In the genomic region with DNA sequence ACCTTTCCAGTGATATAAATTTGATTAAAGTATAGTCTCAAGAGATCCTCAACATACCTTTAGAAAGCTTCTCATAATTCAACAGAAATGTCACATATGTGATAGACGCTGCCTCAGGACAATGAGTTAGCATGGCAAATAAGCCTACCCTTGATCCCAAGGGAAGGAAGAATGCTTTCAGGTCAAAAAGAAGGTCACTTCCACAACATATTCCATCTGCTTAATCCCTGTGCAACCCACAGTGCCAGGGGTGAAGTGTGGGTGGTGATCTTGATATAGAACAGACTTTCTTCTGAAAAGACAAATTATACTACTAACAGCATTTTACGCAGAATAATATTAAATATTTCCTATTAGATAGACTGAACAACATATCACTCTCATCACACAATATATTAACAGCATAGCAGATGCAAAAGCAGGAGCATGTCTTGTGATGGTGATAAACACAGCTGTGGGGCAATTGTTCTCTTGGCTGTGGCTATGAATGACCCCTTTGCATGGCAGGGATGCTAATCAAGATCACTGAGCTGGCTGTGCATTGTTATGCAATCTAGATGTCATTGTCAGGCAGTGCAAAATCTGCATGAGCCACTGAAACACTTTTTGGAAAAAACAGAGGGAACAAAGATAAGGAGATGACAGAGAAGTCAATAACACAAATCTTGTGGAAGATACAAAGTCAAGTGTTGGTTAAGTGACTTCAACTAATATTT, we compare ENCODE assay signal across 21 mouse cellular contexts.
A peak's percentile ranks its signal among the peaks of the same experiment; 100 is the strongest.
DNase-seq lines count a peak whose midpoint lies in the region; ATAC-seq lines count a peak whose summit lies in the region.
"Had no signal": no experiment of that assay in that cellular context is flagged by ENCODE, and none has a peak within 500 bp of the region (broad histone marks: within the 10 kb centered on the region; RNA-seq: fewer than 3 reads in every experiment).

No protein-coding gene starts in this region.

- no peak overlapping the region for H3K4me3 ChIP-seq in forebrain, embryonic 13.5 days
- H3K4me3 ChIP-seq in forebrain, embryonic 12.5 days (replicated peaks) = no peak overlapping the region
- H3K4me3 ChIP-seq in midbrain, embryonic 12.5 days = no peak overlapping the region
- H3K4me3 ChIP-seq in midbrain, embryonic 13.5 days (replicated peaks) = no peak overlapping the region
- no peak overlapping the region for H3K4me3 ChIP-seq in forebrain, embryonic 14.5 days (ENCODE audit: low read depth, low read length)
- H3K4me3 ChIP-seq: limb, embryonic 10.5 days; neural tube, embryonic 15.5 days had no signal

- no peak overlapping the region for H3K27ac ChIP-seq in forebrain, embryonic 13.5 days
- H3K27ac ChIP-seq in forebrain, embryonic 12.5 days = no peak overlapping the region
- H3K27ac ChIP-seq in midbrain, embryonic 12.5 days (replicated peaks) = peak overlapping the region; percentile 30
- no peak overlapping the region for H3K27ac ChIP-seq in midbrain, embryonic 13.5 days
- no peak overlapping the region for H3K27ac ChIP-seq in forebrain, embryonic 14.5 days (ENCODE audit: low read depth, low read length)
- H3K27ac ChIP-seq: limb, embryonic 10.5 days; neural tube, embryonic 15.5 days had no signal

- no peak for DNase-seq in forebrain, embryonic 14.5 days (ENCODE audit: low spot score)
- DNase-seq in kidney, adult 8-10 months = no peak
- no peak for DNase-seq in heart, postnatal 36 days
- DNase-seq in cerebellum, postnatal 25 days = no peak
- DNase-seq: adrenal gland, postnatal 25 days; cerebellum, adult 8-10 months; gastrocnemius, postnatal 25 days; heart, postnatal 14 days; layer of hippocampus, postnatal 36 days; lung, embryonic 14.5 days; thymus, postnatal 36 days had no signal

- no peak overlapping the region for H3K4me2 ChIP-seq in forebrain, embryonic 13.5 days
- no peak overlapping the region for H3K4me2 ChIP-seq in forebrain, embryonic 12.5 days
- H3K4me2 ChIP-seq in midbrain, embryonic 12.5 days (replicated peaks) = no peak overlapping the region
- H3K4me2 ChIP-seq in midbrain, embryonic 13.5 days (replicated peaks) = no peak overlapping the region
- H3K4me2 ChIP-seq in forebrain, embryonic 14.5 days (ENCODE audit: low read length) = no peak overlapping the region
- H3K4me2 ChIP-seq: heart, embryonic 11.5 days; liver, embryonic 11.5 days; lung, embryonic 14.5 days; neural tube, embryonic 15.5 days had no signal

- H3K9ac ChIP-seq in forebrain, embryonic 13.5 days = no peak overlapping the region
- H3K9ac ChIP-seq in forebrain, embryonic 12.5 days = no peak overlapping the region
- H3K9ac ChIP-seq in midbrain, embryonic 12.5 days (replicated peaks) = no peak overlapping the region
- H3K9ac ChIP-seq in midbrain, embryonic 13.5 days (replicated peaks) = no peak overlapping the region
- no peak overlapping the region for H3K9ac ChIP-seq in forebrain, embryonic 14.5 days (ENCODE audit: low read length)
- H3K9ac ChIP-seq: lung, embryonic 14.5 days; neural tube, embryonic 15.5 days had no signal

- H3K36me3 ChIP-seq in forebrain, embryonic 13.5 days (ENCODE audit: poor library complexity, severe bottlenecking) = no peaks in the 10 kb centered on the region
- no peaks in the 10 kb centered on the region for H3K36me3 ChIP-seq in forebrain, embryonic 12.5 days (replicated peaks)
- no peaks in the 10 kb centered on the region for H3K36me3 ChIP-seq in midbrain, embryonic 12.5 days
- H3K36me3 ChIP-seq in midbrain, embryonic 13.5 days = no peaks in the 10 kb centered on the region
- H3K36me3 ChIP-seq in forebrain, embryonic 14.5 days (ENCODE audit: control insufficient read depth, insufficient read depth, low read length) = no peaks in the 10 kb centered on the region
- H3K36me3 ChIP-seq: limb, embryonic 10.5 days; neural tube, embryonic 15.5 days had no signal

- H3K9me3 ChIP-seq in forebrain, embryonic 13.5 days (replicated peaks) = no peaks in the 10 kb centered on the region
- H3K9me3 ChIP-seq in forebrain, embryonic 12.5 days = no peaks in the 10 kb centered on the region
- no peaks in the 10 kb centered on the region for H3K9me3 ChIP-seq in midbrain, embryonic 12.5 days
- H3K9me3 ChIP-seq in midbrain, embryonic 13.5 days = no peaks in the 10 kb centered on the region
- H3K9me3 ChIP-seq in forebrain, embryonic 14.5 days (replicated peaks; ENCODE audit: control insufficient read depth, low read length) = no peaks in the 10 kb centered on the region
- H3K9me3 ChIP-seq: limb, embryonic 10.5 days; neural tube, embryonic 15.5 days had no signal

- peak; percentile 81 for ATAC-seq in forebrain, embryonic 13.5 days
- ATAC-seq in forebrain, embryonic 12.5 days (ENCODE audit: low FRiP score) = no peak
- peak; percentile 86 for ATAC-seq in midbrain, embryonic 12.5 days (ENCODE audit: low FRiP score, low read depth)
- no peak for ATAC-seq in midbrain, embryonic 13.5 days
- ATAC-seq in forebrain, embryonic 14.5 days = peak; percentile 67; the same call in 1 of the 2 replicates
- ATAC-seq: inflammation-experienced regulatory T-cells, adult 6 months had no signal

- 62% methylated on average over 2 of the region's 2 CpGs for WGBS in forebrain, embryonic 13.5 days
- 67% methylated on average over 2 of the region's 2 CpGs for WGBS in forebrain, embryonic 12.5 days
- WGBS in midbrain, embryonic 12.5 days = 48% methylated on average over 2 of the region's 2 CpGs
- 43% methylated on average over 2 of the region's 2 CpGs for WGBS in midbrain, embryonic 13.5 days
- WGBS in forebrain, embryonic 14.5 days = 79% methylated on average over 2 of the region's 2 CpGs

- H3K4me1 ChIP-seq in forebrain, embryonic 13.5 days = 0 out of 2 replicates have a peak, but pooled peaks cover 3% of the 10 kb centered on the region
- peaks cover 5% of the 10 kb centered on the region; the same call in 1 of the 2 replicates for H3K4me1 ChIP-seq in forebrain, embryonic 12.5 days
- peaks cover 2% of the 10 kb centered on the region; the same call in 1 of the 2 replicates for H3K4me1 ChIP-seq in midbrain, embryonic 12.5 days
- peaks cover 6% of the 10 kb centered on the region for H3K4me1 ChIP-seq in midbrain, embryonic 13.5 days (replicated peaks)
- no peaks in the 10 kb centered on the region for H3K4me1 ChIP-seq in forebrain, embryonic 14.5 days (ENCODE audit: control insufficient read depth, insufficient read depth, low read length)
- H3K4me1 ChIP-seq: limb, embryonic 10.5 days; neural tube, embryonic 15.5 days had no signal

- H3K27me3 ChIP-seq in forebrain, embryonic 13.5 days = no peaks in the 10 kb centered on the region
- no peaks in the 10 kb centered on the region for H3K27me3 ChIP-seq in forebrain, embryonic 12.5 days
- H3K27me3 ChIP-seq in midbrain, embryonic 12.5 days = no peaks in the 10 kb centered on the region
- H3K27me3 ChIP-seq in midbrain, embryonic 13.5 days = no peaks in the 10 kb centered on the region
- no peaks in the 10 kb centered on the region for H3K27me3 ChIP-seq in forebrain, embryonic 14.5 days (replicated peaks; ENCODE audit: control insufficient read depth, insufficient read depth, low read length)
- H3K27me3 ChIP-seq: CH12.LX; neural tube, embryonic 15.5 days had no signal

- intact Hi-C loops in heart, postnatal 36 days (cut with DNase I) = no loop called here

Comparison
In these comparisons a context has a peak if more than half of its experiments do, and no peak if none do; other contexts are left out.
1. ATAC-seq: peak in forebrain, embryonic 13.5 days (single experiment), midbrain, embryonic 12.5 days (single experiment) and forebrain, embryonic 14.5 days (single experiment); none in forebrain, embryonic 12.5 days (single experiment) and midbrain, embryonic 13.5 days (single experiment).